Mouse (Mus musculus): ENCODE data around the gene Gng7. TPM values are rescaled to one million over a fixed set of nuclear protein-coding genes. Genes with fewer than 3 reads are reported as not detected.

Gene Gng7
- polyA plus RNA-seq, 1 experiment from 2014 or later, result 10.9 TPM

- Histone ChIP-seq H3K4me1 (replicated peaks) (peaks cover 73% of the 10 kb centered on the region), H3K4me2 (replicated peaks) (peak overlapping the region; percentile 48), H3K36me3 (no peaks in the 10 kb centered on the region), H3K9me3 (no peaks in the 10 kb centered on the region), H3K27ac (no peak overlapping the region), H3K9ac (replicated peaks) (peak overlapping the region; percentile 32; the same call in 1 of the 2 replicates), H3K4me3 (replicated peaks) (no peak overlapping the region), H3K27me3 (peaks cover 89% of the 10 kb centered on the region)
- 11% methylated on average over 6 of the region's 6 CpGs for WGBS
- ATAC-seq, result peak; percentile 0; the same call in 1 of the 2 replicates
These were observed 78.0 kb downstream of the Gng7 start for GRCm38 (mm10) chr10:80936810-80937164.

- Histone ChIP-seq H3K4me3 (replicated peaks) (peak overlapping the region; percentile 23), H3K4me2 (replicated peaks) (peak overlapping the region; percentile 48), H3K9ac (replicated peaks) (peak overlapping the region; percentile 32; the same call in 1 of the 2 replicates), H3K27ac (peak overlapping the region; percentile 56; the same call in 1 of the 2 replicates), H3K9me3 (no peaks in the 10 kb centered on the region), H3K4me1 (replicated peaks) (peaks cover 78% of the 10 kb centered on the region), H3K36me3 (no peaks in the 10 kb centered on the region), H3K27me3 (peaks cover 94% of the 10 kb centered on the region)
- ATAC-seq, result peak; percentile 58
- 2% methylated on average over 37 of the region's 37 CpGs for WGBS
These were observed 78.5 kb downstream of the Gng7 start for GRCm38 (mm10) chr10:80936135-80936809.

- H3K27ac ChIP-seq, result 0 out of 2 replicates have a peak overlapping the region, but pooled peaks have one; percentile 56
- H3K9me3 ChIP-seq, result no peaks in the 10 kb centered on the region
- peak overlapping the region; percentile 48 for H3K4me2 ChIP-seq (replicated peaks)
- H3K4me3 ChIP-seq (replicated peaks), result no peak overlapping the region
- WGBS, result 5% methylated on average over 17 of the region's 17 CpGs
- no peaks in the 10 kb centered on the region for H3K36me3 ChIP-seq
- H3K4me1 ChIP-seq (replicated peaks), result peaks cover 83% of the 10 kb centered on the region
- no peak for ATAC-seq
- H3K9ac ChIP-seq (replicated peaks), result no peak overlapping the region
- peaks cover 96% of the 10 kb centered on the region for H3K27me3 ChIP-seq
These were observed 79.0 kb downstream of the Gng7 start for GRCm38 (mm10) chr10:80935698-80936097.

GRCm38 (mm10) chr10:80935241-80935640, 79.5 kb downstream of the Gng7 start:
- no peak overlapping the region for H3K27ac ChIP-seq
- H3K4me2 ChIP-seq (replicated peaks), result peak overlapping the region; percentile 48; the same call in 1 of the 2 replicates
- 9% methylated on average over 3 of the region's 3 CpGs for WGBS
- no peak overlapping the region for H3K9ac ChIP-seq (replicated peaks)
- ATAC-seq, result no peak
- no peaks in the 10 kb centered on the region for H3K9me3 ChIP-seq
- H3K4me1 ChIP-seq (replicated peaks), result peaks cover 83% of the 10 kb centered on the region
- H3K36me3 ChIP-seq, result no peaks in the 10 kb centered on the region
- H3K27me3 ChIP-seq, result peaks cover 96% of the 10 kb centered on the region
- no peak overlapping the region for H3K4me3 ChIP-seq (replicated peaks)

- Histone ChIP-seq H3K9ac (replicated peaks) (no peak overlapping the region), H3K4me1 (replicated peaks) (peaks cover 80% of the 10 kb centered on the region), H3K9me3 (no peaks in the 10 kb centered on the region), H3K27ac (no peak overlapping the region), H3K4me3 (replicated peaks) (no peak overlapping the region), H3K36me3 (no peaks in the 10 kb centered on the region), H3K4me2 (replicated peaks) (no peak overlapping the region; the same call in 1 of the 2 replicates), H3K27me3 (peaks cover 91% of the 10 kb centered on the region)
- ATAC-seq, result no peak
- WGBS, result 35% methylated on average over 14 of the region's 14 CpGs
These were observed 80.4 kb downstream of the Gng7 start for GRCm38 (mm10) chr10:80934136-80934985.

- no peak overlapping the region for H3K27ac ChIP-seq
- peaks cover 79% of the 10 kb centered on the region for H3K4me1 ChIP-seq (replicated peaks)
- H3K4me2 ChIP-seq (replicated peaks), result peak overlapping the region; percentile 29
- 3% methylated on average over 21 of the region's 21 CpGs for WGBS
- no peaks in the 10 kb centered on the region for H3K9me3 ChIP-seq
- H3K9ac ChIP-seq (replicated peaks), result no peak overlapping the region
- no peak for ATAC-seq
- peak overlapping the region; percentile 18 for H3K4me3 ChIP-seq (replicated peaks)
- H3K27me3 ChIP-seq, result peaks cover 82% of the 10 kb centered on the region
- no peaks in the 10 kb centered on the region for H3K36me3 ChIP-seq
These were observed 81.2 kb downstream of the Gng7 start for GRCm38 (mm10) chr10:80933421-80933979.

GRCm38 (mm10) chr10:80932700-80933420, 81.9 kb downstream of the Gng7 start:
- peaks cover 76% of the 10 kb centered on the region for H3K27me3 ChIP-seq
- no peak for ATAC-seq
- H3K9ac ChIP-seq (replicated peaks), result no peak overlapping the region
- H3K4me1 ChIP-seq (replicated peaks), result peaks cover 74% of the 10 kb centered on the region
- peak overlapping the region; percentile 79 for H3K4me2 ChIP-seq (replicated peaks)
- WGBS, result 4% methylated on average over 17 of the region's 17 CpGs
- peak overlapping the region; percentile 42 for H3K4me3 ChIP-seq (replicated peaks)
- no peak overlapping the region for H3K27ac ChIP-seq
- H3K9me3 ChIP-seq, result no peaks in the 10 kb centered on the region
- H3K36me3 ChIP-seq, result no peaks in the 10 kb centered on the region

- no peaks in the 10 kb centered on the region for H3K36me3 ChIP-seq
- peak overlapping the region; percentile 79 for H3K4me2 ChIP-seq (replicated peaks)
- H3K4me1 ChIP-seq (replicated peaks), result peaks cover 68% of the 10 kb centered on the region
- no peak overlapping the region for H3K27ac ChIP-seq
- H3K27me3 ChIP-seq, result peaks cover 69% of the 10 kb centered on the region
- H3K4me3 ChIP-seq (replicated peaks), result peak overlapping the region; percentile 42
- no peaks in the 10 kb centered on the region for H3K9me3 ChIP-seq
- no peak overlapping the region for H3K9ac ChIP-seq (replicated peaks)
- WGBS, result under 1% methylated on average over 20 of the region's 20 CpGs
- ATAC-seq, result no peak
These were observed 82.5 kb downstream of the Gng7 start for GRCm38 (mm10) chr10:80932206-80932605.

- ATAC-seq, result no peak
- Histone ChIP-seq H3K4me2 (replicated peaks) (peak overlapping the region; percentile 79), H3K27me3 (peaks cover 64% of the 10 kb centered on the region), H3K9ac (replicated peaks) (no peak overlapping the region), H3K4me1 (replicated peaks) (peaks cover 62% of the 10 kb centered on the region), H3K9me3 (no peaks in the 10 kb centered on the region), H3K27ac (no peak overlapping the region), H3K36me3 (no peaks in the 10 kb centered on the region), H3K4me3 (replicated peaks) (peak overlapping the region; percentile 42)
- 1% methylated on average over 26 of the region's 26 CpGs for WGBS
These were observed 83.0 kb downstream of the Gng7 start for GRCm38 (mm10) chr10:80931695-80932094.

GRCm38 (mm10) chr10:80931153-80931671, 83.5 kb downstream of the Gng7 start:
- peaks cover 60% of the 10 kb centered on the region for H3K27me3 ChIP-seq

More at GRCm38 (mm10) chr10:80931153-80931671, 83.5 kb downstream of the Gng7 start:
- H3K36me3 ChIP-seq, result no peaks in the 10 kb centered on the region
- no peak overlapping the region for H3K27ac ChIP-seq
- no peak for ATAC-seq
- WGBS, result 1% methylated on average over 11 of the region's 14 CpGs
- peak overlapping the region; percentile 79 for H3K4me2 ChIP-seq (replicated peaks)
- H3K4me3 ChIP-seq (replicated peaks), result peak overlapping the region; percentile 42
- peaks cover 58% of the 10 kb centered on the region for H3K4me1 ChIP-seq (replicated peaks)
- no peaks in the 10 kb centered on the region for H3K9me3 ChIP-seq
- peak overlapping the region; percentile 56; the same call in 1 of the 2 replicates for H3K9ac ChIP-seq (replicated peaks)
